Mouse (Mus musculus) liver, postnatal 0 days (tissue): ENCODE results near the gene Gm21828. TPM values are rescaled to one million over a fixed set of nuclear protein-coding genes. Genes with fewer than 3 reads are reported as not detected.
"Not testable (repeated sequence)": the region's sequence is repeated elsewhere in the genome, so short reads cannot be mapped to it uniquely, and the experiment has no call there.

Experiments
- ATAC-seq: fragments of 200-750 bp; cut with Nextera tagmentation; 2 replicates; pipeline ENCODE4 v1.8.0; 2017; ENCODE audit warnings: mild to moderate bottlenecking, moderate library complexity
- DNase-seq: peaks from one replicate; pipeline ENCODE4 v3.0.0-alpha.2; 2016
- H3K27ac ChIP-seq: fragments of 300-500 bp; sonication (generic); 2 replicates; pipeline ENCODE4 v1.5.1; 2014; ENCODE audit warnings: antibody characterized with exemption, moderate library complexity, mild to moderate bottlenecking, low read depth
- H3K27me3 ChIP-seq: fragments of 300-500 bp; sonication (generic); 2 replicates; pipeline ENCODE4 v1.6.1; 2014; ENCODE audit warnings: low read length, control low read depth, mixed read lengths; ENCODE audit not compliant: insufficient read depth
- H3K36me3 ChIP-seq: fragments of 300-500 bp; sonication (generic); replicated peaks from 2 replicates; pipeline ENCODE4 v1.6.1; 2014; ENCODE audit warnings: mild to moderate bottlenecking, control low read depth, low read length, moderate library complexity, mixed read lengths; ENCODE audit not compliant: insufficient read depth
- H3K4me1 ChIP-seq: fragments of 300-500 bp; sonication (generic); 2 replicates; pipeline ENCODE4 v1.6.1; 2014; ENCODE audit warnings: antibody characterized with exemption, mild to moderate bottlenecking, control low read depth; ENCODE audit not compliant: insufficient read depth
- H3K4me2 ChIP-seq: fragments of 300-500 bp; sonication (generic); 2 replicates; pipeline ENCODE4 v1.6.1; 2014; ENCODE audit warnings: low read depth, mild to moderate bottlenecking, low read length, moderate library complexity, mixed read lengths
- H3K4me3 ChIP-seq: fragments of 300-500 bp; sonication (generic); 2 replicates; pipeline ENCODE4 v1.5.1; 2014; ENCODE audit warnings: low read depth, low read length
- H3K9ac ChIP-seq: fragments of 300-500 bp; sonication (generic); replicated peaks from 2 replicates; pipeline ENCODE4 v1.6.1; 2014; ENCODE audit warnings: mild to moderate bottlenecking, moderate library complexity
- H3K9me3 ChIP-seq: fragments of 300-500 bp; sonication (generic); 2 replicates; pipeline ENCODE4 v1.6.1; 2016; ENCODE audit warnings: mild to moderate bottlenecking, control low read depth, low read length, mixed read lengths
- WGBS: fragments of 180-500 bp; shearing (Covaris S2); extraction: QIAGEN DNeasy Blood & Tissue Kit; methylation state at CpG from one replicate; pipeline ENCODE4 v1.1.7; 2014; ENCODE audit not compliant: insufficient replicate concordance; 5-methylcytosine and 5-hydroxymethylcytosine counted together
- polyA plus RNA-seq: library from polyadenylated mRNA; unstranded; fragments of >200 nt; fragmentation: Nextera tagmentation; extraction: Ambion mirVana; gene quantifications from 2 replicates; pipeline ENCODE4 v1.2.1, GENCODE M21; 2015

The Gm21828 gene
- polyA plus RNA-seq: not detected in 2 replicates

DNA sequence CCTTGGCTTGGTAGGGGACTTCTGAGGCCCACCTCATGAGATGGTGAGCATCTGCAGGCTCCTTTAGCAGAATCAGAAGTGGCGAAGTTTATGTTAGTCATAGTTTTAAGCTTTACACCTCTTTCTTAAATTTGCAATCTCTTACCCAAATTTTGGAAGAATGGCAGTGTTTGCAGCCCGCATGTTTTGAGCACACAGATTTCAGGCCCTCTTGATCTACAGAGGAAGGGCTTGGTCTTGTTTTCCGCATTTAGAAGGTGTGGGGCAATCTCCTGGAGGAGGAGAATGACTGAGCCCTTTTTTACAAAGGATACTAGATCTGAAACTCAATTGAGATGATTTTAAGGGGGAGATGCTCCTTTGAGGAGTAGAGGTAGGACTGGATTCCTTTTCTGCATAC, at the start of gene Gm21828:
Gene Gm21828 (minus strand): TSS at position 101 of the 400 bp plus-strand sequence.
- not testable (repeated sequence) for H3K27ac ChIP-seq, H3K4me2 ChIP-seq, H3K27me3 ChIP-seq, H3K36me3 ChIP-seq, H3K9me3 ChIP-seq, H3K4me3 ChIP-seq, H3K9ac ChIP-seq, DNase-seq, ATAC-seq, H3K4me1 ChIP-seq
- no CpG with 5 or more reads among the region's 3 CpGs for WGBS

GRCm38 (mm10) chrY:13252091-13252490, 28.4 kb upstream of the Gm21828 start, which contains the start of the genes Gm21440 and Gm21454:
Gm21440 (plus strand) TSS chrY:13252391.
Gm21454 (plus strand) TSS chrY:13252442.
- not testable (repeated sequence) for H3K9me3 ChIP-seq, H3K9ac ChIP-seq, H3K4me2 ChIP-seq, DNase-seq, ATAC-seq, H3K27me3 ChIP-seq, H3K27ac ChIP-seq, H3K36me3 ChIP-seq, H3K4me1 ChIP-seq, H3K4me3 ChIP-seq

Other genes with a start within 250 kb of the Gm21828 start
- not detected in 2 replicates for gene Gm20807, start 181.0 kb downstream of the Gm21828 start, polyA plus RNA-seq
- not detected in 2 replicates for gene Gm21891, start 90.4 kb downstream of the Gm21828 start, polyA plus RNA-seq
- not detected in 2 replicates for gene Gm21425, start 62.0 kb downstream of the Gm21828 start, polyA plus RNA-seq
- gene Gm21440, start 28.5 kb upstream of the Gm21828 start, polyA plus RNA-seq: not detected in 2 replicates
- not detected in 2 replicates for gene Gm21454, start 28.5 kb upstream of the Gm21828 start, polyA plus RNA-seq
- not detected in 2 replicates for gene Gm21725, start 125.1 kb upstream of the Gm21828 start, polyA plus RNA-seq
- gene Gm21866, start 241.7 kb upstream of the Gm21828 start, polyA plus RNA-seq: not detected in 2 replicates